Mouse (Mus musculus) adipocyte (in vitro differentiated cells): ENCODE data around the gene Krtap31-2.

ENCODE experiments used
- DNase-seq: peaks from one replicate; pipeline ENCODE4 v3.0.0-alpha.2; 2016; ENCODE audit warnings: low spot score

The Krtap31-2 gene

GRCm38 (mm10) chr11:99935991-99936390, at the start of gene Krtap31-2:
TSS of gene Krtap31-2 (plus strand) at chr11:99936291.
- no peak for DNase-seq

GRCm38 (mm10) chr11:99907620-99908019, 28.5 kb upstream of the Krtap31-2 start, which contains the start of gene Krtap31-1:
TSS of gene Krtap31-1 (plus strand) at chr11:99907920.
- no peak for DNase-seq

- DNase-seq = no peak
Observed at GRCm38 (mm10) chr11:99914451-99914850, 21.6 kb upstream of the Krtap31-2 start, which contains the start of gene Gm11565. TSS of gene Gm11565 (plus strand) at chr11:99914751.

GRCm38 (mm10) chr11:99937751-99938264, 1.7 kb downstream of the Krtap31-2 start:
- DNase-seq = no peak

- no peak for DNase-seq
Observed at GRCm38 (mm10) chr11:99948175-99948574, 12.1 kb downstream of the Krtap31-2 start, which contains the start of gene Krtap9-5. TSS of gene Krtap9-5 (plus strand) at chr11:99948475.

- DNase-seq = no peak
Observed at GRCm38 (mm10) chr11:99964213-99964612, 28.1 kb downstream of the Krtap31-2 start.

- no peak for DNase-seq
Observed at GRCm38 (mm10) chr11:99965961-99966360, 29.9 kb downstream of the Krtap31-2 start.

- DNase-seq = no peak
Observed at GRCm38 (mm10) chr11:99978953-99979352, 42.9 kb downstream of the Krtap31-2 start, which contains the start of gene Krtap29-1. TSS of gene Krtap29-1 (minus strand) at chr11:99979053.

- no peak for DNase-seq
Observed at GRCm38 (mm10) chr11:99982731-99983130, 46.6 kb downstream of the Krtap31-2 start.

- no peak for DNase-seq
Observed at GRCm38 (mm10) chr11:99983442-99983841, 47.4 kb downstream of the Krtap31-2 start.

- DNase-seq = no peak
Observed at GRCm38 (mm10) chr11:99985291-99986092, 49.4 kb downstream of the Krtap31-2 start.

- DNase-seq = no peak
Observed at GRCm38 (mm10) chr11:99986180-99986647, 50.1 kb downstream of the Krtap31-2 start, which contains the start of gene Krtap16-1. TSS of gene Krtap16-1 (minus strand) at chr11:99986597.
